Mouse (Mus musculus): Measurements from ENCODE around the gene Tmem238. TPM values are rescaled to one million over a fixed set of nuclear protein-coding genes. Genes with fewer than 3 reads are reported as not detected.

Tmem238 gene
- polyA plus RNA-seq, 1 experiment from 2014 or later = 14.3 TPM

DNA sequence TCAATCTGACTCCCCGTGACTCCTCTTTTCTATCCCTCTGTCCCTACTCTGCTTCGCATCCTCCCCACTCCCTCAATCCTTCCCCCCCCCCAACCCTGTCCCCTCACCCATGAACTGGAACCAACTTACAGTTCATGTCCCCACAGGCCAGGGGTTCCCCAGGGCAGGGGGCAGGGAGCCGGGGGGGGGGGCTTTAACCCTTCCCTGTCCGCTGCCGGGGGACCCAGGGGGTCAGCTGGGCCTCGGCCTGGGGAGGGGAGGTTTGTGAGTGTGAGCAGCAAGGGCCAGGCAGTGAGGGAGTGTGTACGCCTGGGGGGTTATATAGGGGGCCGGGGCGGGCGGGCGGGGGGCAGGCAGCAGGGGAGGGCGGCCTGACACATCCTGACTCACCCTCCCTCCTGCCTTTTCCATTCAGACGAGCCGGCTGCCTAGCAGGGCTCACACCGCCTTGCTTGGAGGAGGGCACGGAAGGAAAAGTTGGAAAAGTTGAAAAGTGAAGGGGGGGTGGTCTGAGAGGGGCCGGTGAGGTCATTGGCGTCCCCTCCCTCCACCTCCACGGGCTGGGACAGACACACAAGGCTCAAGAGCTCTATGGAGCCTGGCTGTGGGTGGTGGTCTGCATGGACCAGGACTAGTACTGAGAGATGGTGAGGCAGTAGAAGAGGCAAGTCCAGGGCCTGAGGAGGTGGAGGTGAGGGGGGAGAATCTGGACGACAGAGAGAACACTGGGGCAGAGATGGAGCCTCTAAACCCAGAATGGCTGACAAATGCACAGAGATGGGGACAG lies 11.4 kb downstream of the Tmem238 start:
- ATAC-seq (ENCODE audit: low FRiP score, low TSS enrichment) = 0 out of 2 replicates have a peak, but pooled peaks have one; percentile 10
- Histone ChIP-seq H3K27me3 (ENCODE audit: insufficient read depth, low read length) (peaks cover 39% of the 10 kb centered on the region), H3K4me3 (ENCODE audit: low read length) (no peak overlapping the region), H3K4me2 (replicated peaks; ENCODE audit: low read depth, low read length) (peak overlapping the region; percentile 59), H3K36me3 (ENCODE audit: insufficient read depth, low read length) (no peaks in the 10 kb centered on the region), H3K27ac (ENCODE audit: low read length) (no peak overlapping the region), H3K9ac (replicated peaks; ENCODE audit: low read length) (no peak overlapping the region), H3K9me3 (ENCODE audit: low read length) (no peaks in the 10 kb centered on the region), H3K4me1 (ENCODE audit: insufficient read depth, low read length) (peaks cover 20% of the 10 kb centered on the region)
- 5% methylated on average over 11 of the region's 20 CpGs for WGBS

DNA sequence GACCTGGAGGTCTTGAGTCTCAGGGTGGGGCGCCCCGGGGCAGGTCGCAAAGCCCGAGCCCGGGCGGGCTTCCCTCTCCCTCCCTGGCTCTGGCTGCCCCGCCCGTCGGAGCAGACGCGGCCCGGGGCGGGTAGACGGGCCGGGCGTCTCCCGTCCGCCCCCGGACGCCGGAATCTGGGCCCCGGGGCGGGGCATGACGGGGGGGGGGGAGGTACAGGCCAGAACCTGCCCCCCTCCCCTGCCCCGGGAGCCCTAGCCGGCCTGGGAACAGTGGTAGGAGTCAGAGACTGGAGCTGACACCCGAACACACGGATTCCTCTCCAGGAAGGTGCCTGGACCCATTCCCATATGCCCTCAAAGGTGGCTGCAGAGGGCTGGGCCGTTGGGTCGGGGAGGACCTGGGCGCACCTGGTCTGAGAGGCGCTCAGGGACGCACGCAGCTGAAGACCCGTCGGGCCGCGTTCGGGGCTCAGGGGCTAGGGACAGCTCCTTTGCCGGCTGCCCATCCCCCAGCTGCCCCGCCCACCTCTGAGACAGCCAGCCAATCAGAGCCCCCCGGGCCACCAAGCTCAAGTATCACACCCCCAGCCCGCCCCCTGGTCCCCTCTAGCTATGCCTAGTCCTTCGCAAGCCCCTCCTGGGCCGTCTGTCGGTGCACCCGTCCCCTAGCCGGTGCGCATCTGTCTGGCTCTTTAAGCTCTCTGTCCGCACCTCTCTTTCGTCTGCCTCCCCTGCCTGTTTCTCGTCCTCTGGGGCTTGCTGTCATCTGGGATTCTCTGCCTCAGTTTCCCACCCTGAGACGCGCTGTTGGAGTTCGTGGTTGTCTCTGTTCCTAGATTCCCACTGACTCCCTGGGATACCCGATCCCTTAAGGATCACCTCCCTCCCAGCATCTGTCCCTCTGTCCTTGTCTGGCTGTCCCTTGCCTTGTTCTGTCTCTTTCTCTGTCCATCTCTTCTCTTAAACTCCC lies 12.3 kb downstream of the Tmem238 start:
- peaks cover 39% of the 10 kb centered on the region for H3K27me3 ChIP-seq (ENCODE audit: insufficient read depth, low read length)
- H3K27ac ChIP-seq (ENCODE audit: low read length) = no peak overlapping the region
- H3K4me2 ChIP-seq (replicated peaks; ENCODE audit: low read depth, low read length) = peak overlapping the region; percentile 59
- H3K36me3 ChIP-seq (ENCODE audit: insufficient read depth, low read length) = no peaks in the 10 kb centered on the region
- peak overlapping the region; percentile 31; the same call in 1 of the 2 replicates for H3K9ac ChIP-seq (replicated peaks; ENCODE audit: low read length)
- 1% methylated on average over 36 of the region's 56 CpGs for WGBS
- H3K4me1 ChIP-seq (ENCODE audit: insufficient read depth, low read length) = peaks cover 20% of the 10 kb centered on the region
- no peaks in the 10 kb centered on the region for H3K9me3 ChIP-seq (ENCODE audit: low read length)
- H3K4me3 ChIP-seq (ENCODE audit: low read length) = peak overlapping the region; percentile 41
- peak; percentile 81 for ATAC-seq (ENCODE audit: low FRiP score, low TSS enrichment)

DNA sequence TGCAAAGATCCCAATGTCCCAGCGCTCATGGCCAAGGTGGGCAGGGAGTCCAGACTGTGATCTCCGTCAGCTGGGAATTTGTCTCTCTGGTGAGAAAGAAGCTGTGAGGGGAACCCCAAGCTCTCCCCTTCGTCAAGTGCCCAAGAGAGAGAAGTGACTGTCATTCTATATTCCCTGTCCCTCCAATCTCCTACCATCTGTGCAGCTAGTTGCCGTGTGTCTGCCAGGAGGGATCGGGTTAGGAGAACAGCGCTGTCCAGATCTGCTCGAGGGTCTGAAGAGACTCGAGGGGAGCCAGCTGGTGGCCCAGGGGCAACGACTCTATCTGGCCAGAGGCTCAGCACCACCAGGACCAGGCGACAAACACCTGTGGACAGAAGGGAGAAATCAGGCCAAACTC lies 13.3 kb downstream of the Tmem238 start:
- H3K4me1 ChIP-seq (ENCODE audit: insufficient read depth, low read length) = peaks cover 17% of the 10 kb centered on the region
- no peaks in the 10 kb centered on the region for H3K9me3 ChIP-seq (ENCODE audit: low read length)
- no peak for ATAC-seq (ENCODE audit: low FRiP score, low TSS enrichment)
- no peak overlapping the region for H3K9ac ChIP-seq (replicated peaks; ENCODE audit: low read length)
- H3K4me2 ChIP-seq (replicated peaks; ENCODE audit: low read depth, low read length) = no peak overlapping the region
- no peak overlapping the region for H3K4me3 ChIP-seq (ENCODE audit: low read length)
- WGBS = 41% methylated on average over 10 of the region's 10 CpGs
- peaks cover 39% of the 10 kb centered on the region for H3K27me3 ChIP-seq (ENCODE audit: insufficient read depth, low read length)
- H3K27ac ChIP-seq (ENCODE audit: low read length) = no peak overlapping the region
- no peaks in the 10 kb centered on the region for H3K36me3 ChIP-seq (ENCODE audit: insufficient read depth, low read length)

DNA sequence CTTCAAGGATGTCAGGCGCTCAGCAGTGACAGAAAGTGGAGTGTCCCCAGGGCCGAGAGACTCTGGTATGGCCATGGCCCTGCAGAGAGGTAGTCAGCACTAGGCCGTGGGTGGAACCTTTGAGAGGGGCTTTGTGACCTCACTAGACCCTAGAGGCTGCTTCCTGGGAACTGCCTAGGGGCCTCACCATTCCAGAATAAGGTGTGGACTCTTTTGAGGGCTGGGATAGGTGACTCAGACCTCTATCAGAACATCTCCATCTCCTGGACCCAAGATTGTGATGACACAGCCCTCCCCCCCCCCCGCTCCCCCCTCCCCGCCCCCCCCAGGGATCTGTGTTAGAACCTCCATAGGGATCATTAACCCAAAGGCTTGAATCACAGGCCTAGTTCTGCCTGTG lies 18.3 kb downstream of the Tmem238 start, which contains the start of gene Fam71e2:
Fam71e2 (minus strand) TSS at position 101 of the 400 bp plus-strand sequence.
- no peak within 1 kb of the TSS for H3K9ac ChIP-seq (replicated peaks; ENCODE audit: low read length)
- H3K27me3 ChIP-seq (ENCODE audit: insufficient read depth, low read length) = peaks cover 12% of the 10 kb centered on the region
- no peak within 1 kb of the TSS for H3K4me3 ChIP-seq (ENCODE audit: low read length)
- H3K36me3 ChIP-seq (ENCODE audit: insufficient read depth, low read length) = no peaks in the 10 kb centered on the region
- no peaks in the 10 kb centered on the region for H3K9me3 ChIP-seq (ENCODE audit: low read length)
- H3K4me2 ChIP-seq (replicated peaks; ENCODE audit: low read depth, low read length) = no peak within 1 kb of the TSS
- H3K4me1 ChIP-seq (ENCODE audit: insufficient read depth, low read length) = no peaks in the 10 kb centered on the region
- ATAC-seq (ENCODE audit: low FRiP score, low TSS enrichment) = no peak
- WGBS = 68% methylated on average over 3 of the region's 5 CpGs
- no peak within 1 kb of the TSS for H3K27ac ChIP-seq (ENCODE audit: low read length)

DNA sequence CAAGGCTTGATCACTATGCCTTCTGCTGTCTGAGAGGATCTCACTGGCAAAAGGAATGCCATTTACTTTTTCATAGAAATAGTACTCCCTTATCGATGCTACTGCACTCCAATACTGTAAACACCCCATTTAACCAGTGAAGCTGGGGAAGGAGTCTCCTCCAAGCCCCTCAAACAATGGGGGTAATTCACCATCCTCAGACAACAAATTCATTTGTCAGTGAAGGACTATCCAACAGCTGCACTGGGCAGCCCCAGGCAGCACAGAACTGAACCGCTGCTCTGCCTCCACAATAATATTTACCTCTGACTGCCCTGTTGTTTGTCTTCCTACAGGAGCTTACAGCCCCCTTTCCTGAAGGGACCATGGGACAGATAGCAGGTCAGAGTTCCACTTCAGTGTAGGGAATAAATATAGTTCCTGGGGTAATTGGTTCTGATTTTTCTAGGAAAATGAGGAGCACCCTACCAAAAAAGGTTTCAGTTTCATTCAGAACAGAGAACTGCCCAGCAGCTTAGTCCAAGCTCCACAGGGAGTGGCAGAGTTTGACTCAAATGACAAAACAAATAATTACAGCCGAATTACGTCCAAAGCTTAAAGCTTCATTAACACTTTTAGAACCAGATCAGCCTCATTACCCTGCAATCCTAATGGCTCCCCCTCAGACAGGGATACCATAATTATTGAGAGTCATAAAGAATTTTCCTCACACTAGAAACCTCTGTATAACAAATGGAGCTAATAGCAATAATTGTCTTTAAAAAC lies 24.3 kb downstream of the Tmem238 start:
- WGBS = 16% methylated on average over 4 of the region's 4 CpGs
- Histone ChIP-seq H3K36me3 (ENCODE audit: insufficient read depth, low read length) (no peaks in the 10 kb centered on the region), H3K4me3 (ENCODE audit: low read length) (no peak overlapping the region), H3K9me3 (ENCODE audit: low read length) (no peaks in the 10 kb centered on the region), H3K27ac (ENCODE audit: low read length) (no peak overlapping the region), H3K4me2 (replicated peaks; ENCODE audit: low read depth, low read length) (no peak overlapping the region), H3K4me1 (ENCODE audit: insufficient read depth, low read length) (no peaks in the 10 kb centered on the region), H3K27me3 (ENCODE audit: insufficient read depth, low read length) (no peaks in the 10 kb centered on the region; the same call in 1 of the 2 replicates), H3K9ac (replicated peaks; ENCODE audit: low read length) (no peak overlapping the region; the same call in 1 of the 2 replicates)
- no peak for ATAC-seq (ENCODE audit: low FRiP score, low TSS enrichment)

DNA sequence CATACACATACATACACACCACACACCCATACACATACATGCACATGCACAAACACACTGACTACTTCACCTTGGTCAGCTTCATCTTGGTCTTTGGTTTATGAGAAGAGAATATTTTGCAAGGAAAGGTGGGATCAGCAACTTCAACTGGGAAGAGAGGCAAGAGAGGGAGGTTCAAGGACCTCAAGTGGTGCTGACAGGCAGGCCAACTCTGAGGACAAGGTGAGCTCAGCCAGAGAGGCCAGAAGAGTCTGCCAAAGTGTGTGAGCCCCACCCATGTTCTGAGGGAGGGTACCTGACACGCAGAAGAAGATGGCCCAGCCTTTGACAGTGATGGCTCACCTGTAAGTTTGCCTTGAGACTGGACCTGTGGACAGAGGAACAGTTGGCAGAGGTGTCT lies 29.8 kb downstream of the Tmem238 start:
- Histone ChIP-seq H3K9me3 (ENCODE audit: low read length) (no peaks in the 10 kb centered on the region), H3K4me2 (replicated peaks; ENCODE audit: low read depth, low read length) (no peak overlapping the region), H3K36me3 (ENCODE audit: insufficient read depth, low read length) (no peaks in the 10 kb centered on the region), H3K27me3 (ENCODE audit: insufficient read depth, low read length) (no peaks in the 10 kb centered on the region), H3K27ac (ENCODE audit: low read length) (no peak overlapping the region), H3K4me1 (ENCODE audit: insufficient read depth, low read length) (no peaks in the 10 kb centered on the region), H3K9ac (replicated peaks; ENCODE audit: low read length) (no peak overlapping the region), H3K4me3 (ENCODE audit: low read length) (no peak overlapping the region)
- WGBS = 67% methylated on average over 1 of the region's 1 CpGs
- ATAC-seq (ENCODE audit: low FRiP score, low TSS enrichment) = no peak

DNA sequence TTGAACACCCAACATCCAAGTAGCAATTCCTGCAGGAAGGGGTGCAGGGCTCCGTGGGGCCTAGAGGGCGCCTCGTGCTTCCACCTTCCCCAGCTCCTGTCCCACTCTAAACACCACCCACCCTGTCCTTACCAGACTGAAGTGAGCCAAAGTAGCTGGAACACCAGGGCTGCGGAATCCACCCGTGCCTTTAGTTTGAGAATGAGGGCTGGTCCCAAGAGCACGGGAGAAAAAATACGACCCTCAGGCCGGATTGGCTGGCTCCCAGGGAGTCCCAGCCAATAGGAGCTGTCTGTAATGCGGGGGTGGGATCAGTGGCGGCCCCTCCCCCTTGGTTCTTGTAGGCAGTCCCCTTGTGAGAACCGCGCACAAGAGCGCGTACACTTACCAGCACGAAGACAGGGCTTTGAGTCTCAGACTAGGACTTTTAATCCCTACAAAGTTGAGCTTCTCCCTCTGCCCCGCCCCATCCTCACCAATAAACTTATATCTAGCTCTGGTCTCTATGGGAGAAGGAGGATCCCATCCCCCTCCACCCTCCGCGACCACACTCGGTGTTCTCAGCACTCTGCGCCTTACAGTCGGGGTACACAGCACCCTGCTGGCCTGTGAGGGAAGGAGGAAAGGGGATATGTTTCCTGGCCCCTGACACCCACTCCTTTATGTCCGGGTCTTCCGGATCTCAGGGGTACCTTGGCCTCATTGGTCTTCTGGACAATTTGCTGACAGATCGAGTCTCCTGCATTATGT lies 36.5 kb downstream of the Tmem238 start, which contains the start of gene Cox6b2:
Cox6b2 (minus strand) TSS at position 274 of the 750 bp plus-strand sequence.
- H3K36me3 ChIP-seq (ENCODE audit: insufficient read depth, low read length) = peaks cover 6% of the 10 kb centered on the region; the same call in 1 of the 2 replicates
- WGBS = 3% methylated on average over 24 of the region's 24 CpGs

DNA sequence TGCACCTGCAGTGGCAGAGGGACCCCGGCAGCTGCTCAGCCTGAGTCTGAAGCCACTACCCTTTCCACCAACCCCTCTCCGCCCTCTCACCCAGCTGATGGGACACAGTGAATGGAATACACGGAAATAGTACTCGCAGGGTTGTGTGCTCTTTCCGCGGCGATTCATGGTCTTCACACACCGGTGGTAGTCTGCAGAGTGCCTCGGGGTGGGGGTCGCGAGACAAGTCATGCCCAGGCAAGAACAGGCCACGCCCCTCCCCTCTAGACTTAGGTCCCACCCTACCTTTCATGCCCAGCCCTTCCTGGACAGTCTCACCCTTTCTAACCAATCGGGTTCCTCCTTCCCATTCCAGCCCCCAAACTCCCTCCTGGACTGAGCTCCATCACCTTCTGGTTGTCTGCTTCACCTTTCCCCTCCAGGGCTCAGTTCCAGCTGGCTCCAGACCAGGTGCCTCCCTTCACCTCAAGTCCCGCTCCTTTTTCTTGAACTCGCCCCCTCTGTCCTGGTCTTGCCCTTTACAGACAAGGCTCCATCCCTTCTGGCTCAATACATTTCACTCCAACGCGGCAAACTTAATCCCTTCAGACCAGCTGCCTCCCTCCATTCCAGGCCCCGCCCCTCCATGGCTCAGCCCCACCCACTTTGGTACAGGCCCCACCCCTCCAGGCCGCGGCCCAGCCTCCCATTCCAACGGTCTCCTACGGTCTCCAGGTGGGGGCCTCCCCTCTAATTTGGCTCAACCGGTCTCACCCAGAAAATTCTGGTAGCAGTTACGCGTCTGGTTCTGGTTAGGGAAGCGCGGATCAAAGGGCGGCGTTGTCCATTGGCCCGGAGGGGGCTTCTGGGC lies 37.3 kb downstream of the Tmem238 start:
- H3K4me2 ChIP-seq (replicated peaks; ENCODE audit: low read depth, low read length) = peak overlapping the region; percentile 74
- H3K4me1 ChIP-seq (ENCODE audit: insufficient read depth, low read length) = peaks cover 19% of the 10 kb centered on the region
- peak overlapping the region; percentile 80 for H3K27ac ChIP-seq (ENCODE audit: low read length)
- no peaks in the 10 kb centered on the region for H3K9me3 ChIP-seq (ENCODE audit: low read length)
- peak; percentile 86 for ATAC-seq (ENCODE audit: low FRiP score, low TSS enrichment)
- H3K9ac ChIP-seq (replicated peaks; ENCODE audit: low read length) = peak overlapping the region; percentile 61
- peak overlapping the region; percentile 58 for H3K4me3 ChIP-seq (ENCODE audit: low read length)
- peaks cover 6% of the 10 kb centered on the region; the same call in 1 of the 2 replicates for H3K36me3 ChIP-seq (ENCODE audit: insufficient read depth, low read length)
- H3K27me3 ChIP-seq (ENCODE audit: insufficient read depth, low read length) = no peaks in the 10 kb centered on the region
- under 1% methylated on average over 30 of the region's 30 CpGs for WGBS

More for the DNA sequence above, 36.5 kb downstream of the Tmem238 start, which contains the start of gene Cox6b2:
- peak within 1 kb of the TSS; percentile 74 for H3K4me2 ChIP-seq (replicated peaks; ENCODE audit: low read depth, low read length)
- no peaks in the 10 kb centered on the region for H3K9me3 ChIP-seq (ENCODE audit: low read length)
- peak within 1 kb of the TSS; percentile 66 for H3K9ac ChIP-seq (replicated peaks; ENCODE audit: low read length)
- peaks cover 19% of the 10 kb centered on the region for H3K4me1 ChIP-seq (ENCODE audit: insufficient read depth, low read length)
- H3K27ac ChIP-seq (ENCODE audit: low read length) = peak within 1 kb of the TSS; percentile 80
- ATAC-seq (ENCODE audit: low FRiP score, low TSS enrichment) = peak; percentile 95
- H3K27me3 ChIP-seq (ENCODE audit: insufficient read depth, low read length) = no peaks in the 10 kb centered on the region
- peak within 1 kb of the TSS; percentile 58 for H3K4me3 ChIP-seq (ENCODE audit: low read length)

Data from kidney, embryonic 16.5 days (tissue).